Comparison of ENCODE assay signal across 8 mouse cellular contexts in the genomic region with DNA sequence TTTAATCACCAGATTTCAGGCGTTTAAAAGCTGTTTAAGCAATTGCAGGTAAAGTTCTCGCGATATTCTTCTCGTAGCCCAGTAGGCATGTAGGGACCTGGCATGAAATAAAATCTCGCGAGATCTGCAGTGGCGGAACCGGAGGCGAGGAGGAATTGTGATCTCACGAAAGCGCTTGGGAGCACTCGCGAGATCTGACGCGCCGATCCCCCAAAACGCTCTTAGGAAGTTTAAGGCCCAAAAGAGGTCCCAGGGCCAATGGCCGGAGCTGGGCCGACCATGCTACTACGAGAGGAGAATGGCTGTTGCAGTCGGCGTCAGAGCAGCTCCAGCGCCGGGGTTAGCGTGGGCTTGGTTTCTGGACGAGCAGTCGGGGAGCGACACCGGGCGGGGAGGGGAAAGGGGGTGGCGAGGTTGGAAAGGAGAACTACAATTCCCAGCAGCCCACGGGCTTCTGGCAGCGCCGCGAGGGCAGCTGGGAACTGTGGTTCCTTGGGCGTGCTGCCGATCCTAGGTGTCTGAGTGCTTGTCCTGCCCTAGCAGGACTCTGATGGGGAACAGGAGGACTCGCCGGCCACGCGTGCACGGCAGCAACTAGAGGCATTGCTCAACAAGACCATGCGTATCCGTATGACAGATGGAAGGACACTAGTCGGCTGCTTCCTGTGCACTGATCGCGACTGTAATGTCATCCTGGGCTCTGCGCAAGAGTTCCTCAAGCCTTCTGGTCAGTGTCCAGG. TPM values are rescaled to one million over a fixed set of nuclear protein-coding genes. Genes with fewer than 3 reads are reported as not detected.
A peak's percentile ranks its signal among the peaks of the same experiment; 100 is the strongest.
DNase-seq lines count a peak whose midpoint lies in the region; ATAC-seq and TF ChIP-seq lines count a peak whose summit lies in the region.

No protein-coding gene starts in this region.

- peak overlapping the region; percentile 93 for H3K27ac ChIP-seq in CH12.LX (ENCODE audit: insufficient read depth, low read depth)
- peak overlapping the region; percentile 96 for H3K27ac ChIP-seq in forebrain, embryonic 12.5 days
- H3K27ac ChIP-seq in liver, postnatal 0 days (ENCODE audit: low read depth) = peak overlapping the region; percentile 93
- H3K27ac ChIP-seq in neural tube, embryonic 14.5 days (ENCODE audit: low read depth, low read length) = peak overlapping the region; percentile 99

- peak; percentile 86 for ATAC-seq in forebrain, embryonic 12.5 days (ENCODE audit: low FRiP score)
- ATAC-seq in liver, postnatal 0 days = peak; percentile 91
- ATAC-seq in neural tube, embryonic 14.5 days (ENCODE audit: low read depth) = peak; percentile 91

- WGBS in forebrain, embryonic 12.5 days = under 1% methylated on average over 48 of the region's 48 CpGs
- WGBS in large intestine, adult 2 months = under 1% methylated on average over 48 of the region's 48 CpGs
- under 1% methylated on average over 44 of the region's 48 CpGs for WGBS in liver, postnatal 0 days (ENCODE audit: insufficient replicate concordance)
- WGBS in neural tube, embryonic 14.5 days = under 1% methylated on average over 48 of the region's 48 CpGs

- in situ Hi-C loops in CH12.LX (cut with MboI; ENCODE audit: low pct_ligation_motif_present, low pct_unique_long_range_greater_than_20kb, low sequenced_read_pairs) = loop anchor here (5.0 kb wide), 2 partner anchors 36 to 129 kb away; no protein-coding TSS in a partner anchor

- H3K27me3 ChIP-seq in CH12.LX (replicated peaks) = no peaks in the 10 kb centered on the region
- peaks cover 31% of the 10 kb centered on the region for H3K27me3 ChIP-seq in forebrain, embryonic 12.5 days
- no peaks in the 10 kb centered on the region for H3K27me3 ChIP-seq in liver, postnatal 0 days (ENCODE audit: insufficient read depth, low read length)
- H3K27me3 ChIP-seq in neural tube, embryonic 14.5 days (ENCODE audit: control insufficient read depth, insufficient read depth, low read length) = no peaks in the 10 kb centered on the region

- TF ChIP-seq EP300 in CH12.LX (IDR thresholded peaks at IDR 0.05; ENCODE audit: low read length) = no peak
- peak; percentile 94 for TF ChIP-seq EP300 in liver, postnatal 0 days (IDR thresholded peaks at IDR 0.05; ENCODE audit: low read depth)

- peaks cover 0 to 12% of the 10 kb centered on the region in 2 experiments; a peak in 2 of 4 replicates for H3K4me1 ChIP-seq in CH12.LX (ENCODE audit: control insufficient read depth in 1 of 2, insufficient read depth in 2 of 2)
- peaks cover 49% of the 10 kb centered on the region for H3K4me1 ChIP-seq in forebrain, embryonic 12.5 days
- H3K4me1 ChIP-seq in liver, postnatal 0 days (ENCODE audit: insufficient read depth) = peaks cover 11% of the 10 kb centered on the region
- peaks cover 11% of the 10 kb centered on the region; the same call in 1 of the 2 replicates for H3K4me1 ChIP-seq in neural tube, embryonic 14.5 days (ENCODE audit: control insufficient read depth, insufficient read depth, low read length)

- H3K9me3 ChIP-seq in CH12.LX (replicated peaks; ENCODE audit: low read length) = no peaks in the 10 kb centered on the region
- H3K9me3 ChIP-seq in forebrain, embryonic 12.5 days = no peaks in the 10 kb centered on the region
- H3K9me3 ChIP-seq in liver, postnatal 0 days (ENCODE audit: low read length) = no peaks in the 10 kb centered on the region
- no peaks in the 10 kb centered on the region for H3K9me3 ChIP-seq in neural tube, embryonic 14.5 days (ENCODE audit: control insufficient read depth, low read length)

- TF ChIP-seq POLR2A in CH12.LX (IDR thresholded peaks at IDR 0.05; ENCODE audit: low read depth, low read length) = peak; percentile 68

- peak overlapping the region; percentile 72 to 96 (median 78) for H3K4me3 ChIP-seq in CH12.LX (replicated peaks in 1 of 3; ENCODE audit: low read depth in 2 of 3, low read length in 2 of 3, poor library complexity in 1 of 3)
- peak overlapping the region; percentile 66 for H3K4me3 ChIP-seq in forebrain, embryonic 12.5 days (replicated peaks)
- H3K4me3 ChIP-seq in liver, postnatal 0 days (ENCODE audit: low read depth, low read length) = peak overlapping the region; percentile 66
- H3K4me3 ChIP-seq in neural tube, embryonic 14.5 days (ENCODE audit: low read depth, low read length) = peak overlapping the region; percentile 64

- peak overlapping the region; percentile 99 for H3K9ac ChIP-seq in CH12.LX (ENCODE audit: insufficient read depth, low read depth)
- H3K9ac ChIP-seq in forebrain, embryonic 12.5 days = peak overlapping the region; percentile 78
- H3K9ac ChIP-seq in liver, postnatal 0 days (replicated peaks) = peak overlapping the region; percentile 81
- peak overlapping the region; percentile 78 for H3K9ac ChIP-seq in neural tube, embryonic 14.5 days (replicated peaks; ENCODE audit: low read depth, low read length)

- intact Hi-C loops in heart, postnatal 10 days (cut with DNase I) = loop anchor here (2.0 kb wide), 2 partner anchors 15 to 71 kb away; no protein-coding TSS in a partner anchor

- no peak for TF ChIP-seq CTCF in CH12.LX (conservative IDR thresholded peaks at IDR 0.05 in 1 of 2, IDR thresholded peaks at IDR 0.05 in 1 of 2; ENCODE audit: low read depth in 2 of 2, low read length in 2 of 2)
- no peak for TF ChIP-seq CTCF in liver, postnatal 0 days (IDR thresholded peaks at IDR 0.05; ENCODE audit: low read depth)

- dilution Hi-C loops in CH12.LX (cut with MboI; ENCODE audit: extremely low pct_ligation_motif_present, extremely low pct_unique_long_range_greater_than_20kb, low sequenced_read_pairs) = no loop called here

- peak overlapping the region; percentile 72 for H3K4me2 ChIP-seq in CH12.LX (ENCODE audit: insufficient read depth, low read depth, poor library complexity, severe bottlenecking)
- H3K4me2 ChIP-seq in forebrain, embryonic 12.5 days = peak overlapping the region; percentile 82
- H3K4me2 ChIP-seq in liver, postnatal 0 days (ENCODE audit: low read depth, low read length) = peak overlapping the region; percentile 82
- peak overlapping the region; percentile 88 for H3K4me2 ChIP-seq in neural tube, embryonic 14.5 days (ENCODE audit: low read depth, low read length)

- H3K36me3 ChIP-seq in CH12.LX (replicated peaks in 1 of 2; ENCODE audit: control insufficient read depth in 1 of 2, insufficient read depth in 1 of 2, low read length in 1 of 2) = peaks cover 27 to 38% of the 10 kb centered on the region in 2 experiments
- H3K36me3 ChIP-seq in forebrain, embryonic 12.5 days (replicated peaks) = peaks cover 24% of the 10 kb centered on the region
- H3K36me3 ChIP-seq in liver, postnatal 0 days (replicated peaks; ENCODE audit: insufficient read depth, low read length) = peaks cover 15% of the 10 kb centered on the region
- H3K36me3 ChIP-seq in neural tube, embryonic 14.5 days (ENCODE audit: control insufficient read depth, insufficient read depth, low read length) = peaks cover 12% of the 10 kb centered on the region

- peak; percentile 100 for DNase-seq in CH12.LX (ENCODE audit: extremely low read depth)
- peak; percentile 99 for DNase-seq in c-Kit-positive CD71-positive TER-119-negative erythroid progenitor cells, embryonic 14.5 days (ENCODE audit: low read depth)
- DNase-seq in heart, postnatal 10 days = peak; percentile 98
- peak; percentile 95 for DNase-seq in large intestine, adult 2 months (ENCODE audit: low read depth, low spot score)
- DNase-seq in liver, postnatal 0 days = peak; percentile 94
- DNase-seq in testis, postnatal 10 days (ENCODE audit: low spot score) = peak; percentile 91

- peaks cover 13% of the 10 kb centered on the region for H3K79me2 ChIP-seq in CH12.LX (replicated peaks; ENCODE audit: control insufficient read depth, extremely low read depth, insufficient read depth, poor library complexity, severe bottlenecking)

- no peak for TF ChIP-seq RAD21 in CH12.LX (IDR thresholded peaks at IDR 0.05; ENCODE audit: low read depth, low read length)

RNA-seq across cellular contexts. Expression of a gene that starts 0.4 kb away (rescaled TPM):
- total RNA-seq in CH12.LX (2012; rRNA removed) = 28.4 and 37.4 TPM in 2 replicates
- total RNA-seq in CH12.LX (2014; rRNA removed) = 27.3 and 29.3 TPM in 2 replicates
- 29.5 and 33.2 TPM in 2 replicates for polyA plus RNA-seq in CH12.LX (2012; ENCODE audit: insufficient read length, low read depth)
- polyA plus RNA-seq in forebrain, embryonic 12.5 days (2016; fragmentation: Nextera tagmentation; extraction: Ambion mirVana) = 55.0 and 60.9 TPM in 2 replicates
- 10 to 100 TPM; 27.5 to 30.2 TPM for total RNA-seq in heart, postnatal 10 days (2021)
- polyA plus RNA-seq in large intestine, adult 2 months (2012; rRNA removed) = 6.1 and 14.5 TPM in 2 replicates
- polyA plus RNA-seq in liver, postnatal 0 days (2015; fragmentation: Nextera tagmentation; extraction: Ambion mirVana) = 4.7 and 5.4 TPM in 2 replicates
- 21.3 and 29.9 TPM in 2 replicates for polyA plus RNA-seq in neural tube, embryonic 14.5 days (2014; fragmentation: Nextera tagmentation; extraction: Ambion mirVana)

RNA-seq across cellular contexts. Expression of a gene that starts 0.5 kb away (rescaled TPM):
- total RNA-seq in CH12.LX (2012; rRNA removed) (193 and 208 TPM in 2 replicates), CH12.LX (2014; rRNA removed) (161 and 201 TPM in 2 replicates)
- polyA plus RNA-seq in CH12.LX (2012; ENCODE audit: insufficient read length, low read depth) = 137 and 153 TPM in 2 replicates
- 91.7 and 103 TPM in 2 replicates for polyA plus RNA-seq in forebrain, embryonic 12.5 days (2016; fragmentation: Nextera tagmentation; extraction: Ambion mirVana)
- 10 to 100 TPM; 94.1 to 95.0 TPM for total RNA-seq in heart, postnatal 10 days (2021)
- 164 and 180 TPM in 2 replicates for polyA plus RNA-seq in large intestine, adult 2 months (2012; rRNA removed)
- 83.7 and 83.9 TPM in 2 replicates for polyA plus RNA-seq in liver, postnatal 0 days (2015; fragmentation: Nextera tagmentation; extraction: Ambion mirVana)
- polyA plus RNA-seq in neural tube, embryonic 14.5 days (2014; fragmentation: Nextera tagmentation; extraction: Ambion mirVana) = 112 and 132 TPM in 2 replicates

RNA-seq across cellular contexts. Expression of a gene that starts 2.2 kb away (rescaled TPM):
- total RNA-seq in CH12.LX (2012; rRNA removed) = 0.25 and 0.38 TPM in 2 replicates
- total RNA-seq in CH12.LX (2014; rRNA removed) = not detected in 2 replicates
- polyA plus RNA-seq in CH12.LX (2012; ENCODE audit: insufficient read length, low read depth) = 0.16 and 0.22 TPM in 2 replicates
- polyA plus RNA-seq in forebrain, embryonic 12.5 days (2016; fragmentation: Nextera tagmentation; extraction: Ambion mirVana) = 9.1 and 11.2 TPM in 2 replicates
- total RNA-seq in heart, postnatal 10 days (2021) = 10 to 100 TPM; 53.3 to 54.0 TPM
- 10.5 and 11.0 TPM in 2 replicates for polyA plus RNA-seq in large intestine, adult 2 months (2012; rRNA removed)
- polyA plus RNA-seq in liver, postnatal 0 days (2015; fragmentation: Nextera tagmentation; extraction: Ambion mirVana) = 12.3 and 14.0 TPM in 2 replicates
- 2.3 and 5.3 TPM in 2 replicates for polyA plus RNA-seq in neural tube, embryonic 14.5 days (2014; fragmentation: Nextera tagmentation; extraction: Ambion mirVana)

RNA-seq across cellular contexts. Expression of a gene that starts 17.7 kb away (rescaled TPM):
- total RNA-seq in CH12.LX (2012; rRNA removed) (2.9 and 5.7 TPM in 2 replicates), CH12.LX (2014; rRNA removed) (0.36 and 0.66 TPM in 2 replicates)
- polyA plus RNA-seq in CH12.LX (2012; ENCODE audit: insufficient read length, low read depth) = 6.0 and 7.2 TPM in 2 replicates
- polyA plus RNA-seq in forebrain, embryonic 12.5 days (2016; fragmentation: Nextera tagmentation; extraction: Ambion mirVana) = 50.8 and 53.3 TPM in 2 replicates
- total RNA-seq in heart, postnatal 10 days (2021) = 10 to 100 TPM; 48.3 to 52.2 TPM
- polyA plus RNA-seq in large intestine, adult 2 months (2012; rRNA removed) = 7.5 and 11.2 TPM in 2 replicates
- 7.4 and 8.2 TPM in 2 replicates for polyA plus RNA-seq in liver, postnatal 0 days (2015; fragmentation: Nextera tagmentation; extraction: Ambion mirVana)
- 36.1 and 37.5 TPM in 2 replicates for polyA plus RNA-seq in neural tube, embryonic 14.5 days (2014; fragmentation: Nextera tagmentation; extraction: Ambion mirVana)

RNA-seq across cellular contexts. Expression of a gene that starts 26.6 kb away (rescaled TPM):
- total RNA-seq in CH12.LX (2012; rRNA removed) (66.4 and 69.6 TPM in 2 replicates), CH12.LX (2014; rRNA removed) (30.6 and 31.9 TPM in 2 replicates)
- 87.1 and 92.0 TPM in 2 replicates for polyA plus RNA-seq in CH12.LX (2012; ENCODE audit: insufficient read length, low read depth)
- 94.3 and 98.3 TPM in 2 replicates for polyA plus RNA-seq in forebrain, embryonic 12.5 days (2016; fragmentation: Nextera tagmentation; extraction: Ambion mirVana)
- 10 to 100 TPM; 62.0 to 66.7 TPM for total RNA-seq in heart, postnatal 10 days (2021)
- polyA plus RNA-seq in large intestine, adult 2 months (2012; rRNA removed) = 63.4 and 118 TPM in 2 replicates
- 7.8 and 8.7 TPM in 2 replicates for polyA plus RNA-seq in liver, postnatal 0 days (2015; fragmentation: Nextera tagmentation; extraction: Ambion mirVana)
- 86.0 and 89.6 TPM in 2 replicates for polyA plus RNA-seq in neural tube, embryonic 14.5 days (2014; fragmentation: Nextera tagmentation; extraction: Ambion mirVana)

Comparison
In these comparisons a context has a peak if more than half of its experiments do, and no peak if none do; other contexts are left out.
1. Peak in every context shown above with its lines: DNase-seq, ATAC-seq, H3K4me3 ChIP-seq and H3K27ac ChIP-seq.